Mouse (Mus musculus) urinary bladder, postnatal 10 days (tissue): ENCODE data around the gene Calhm6.

Experiments
- DNase-seq: peaks from one replicate; pipeline ENCODE4 v3.0.0; 2022; ENCODE audit warnings: low spot score

The Calhm6 gene

GRCm38 (mm10) chr10:34096418-34096883 is 31.3 kb downstream of the Calhm6 start, which contains the start of gene Calhm5:
Gene Calhm5, minus strand, starts transcription at chr10:34096519.
- peak; percentile 9 for DNase-seq

GRCm38 (mm10) chr10:34095964-34096363 is 31.8 kb downstream of the Calhm6 start:
- no peak for DNase-seq

GRCm38 (mm10) chr10:34095147-34095546 is 32.6 kb downstream of the Calhm6 start:
- no peak for DNase-seq

GRCm38 (mm10) chr10:34091888-34092287 is 35.9 kb downstream of the Calhm6 start:
- no peak for DNase-seq

GRCm38 (mm10) chr10:34090481-34090880 is 37.3 kb downstream of the Calhm6 start:
- no peak for DNase-seq

GRCm38 (mm10) chr10:34089517-34089916 is 38.3 kb downstream of the Calhm6 start:
- DNase-seq: no peak

GRCm38 (mm10) chr10:34088515-34088914 is 39.3 kb downstream of the Calhm6 start:
- DNase-seq: no peak

GRCm38 (mm10) chr10:34086514-34086913 is 41.3 kb downstream of the Calhm6 start:
- no peak for DNase-seq
